Mouse (Mus musculus) heart, embryonic 12.5 days (tissue): Measurements from ENCODE around the gene Ppp1r14d. TPM values are rescaled to one million over a fixed set of nuclear protein-coding genes. Genes with fewer than 3 reads are reported as not detected.

Experiments
- ATAC-seq: fragments of 200-750 bp; cut with Nextera tagmentation; 2 replicates; pipeline ENCODE4 v1.8.0; 2017; ENCODE audit warnings: moderate TSS enrichment, moderate library complexity; ENCODE audit not compliant: insufficient number of reproducible peaks, low FRiP score
- H3K27ac ChIP-seq: fragments of 300-500 bp; sonication (generic); 2 replicates; pipeline ENCODE4 v1.5.1; 2016; ENCODE audit warnings: mild to moderate bottlenecking, moderate library complexity; ENCODE audit not compliant: poor library complexity, severe bottlenecking
- H3K27me3 ChIP-seq: fragments of 300-500 bp; sonication (generic); replicated peaks from 2 replicates; pipeline ENCODE4 v1.6.1; 2016; ENCODE audit warnings: mild to moderate bottlenecking, moderate library complexity
- H3K36me3 ChIP-seq: fragments of 300-500 bp; sonication (generic); 2 replicates; pipeline ENCODE4 v1.6.1; 2016; ENCODE audit warnings: mild to moderate bottlenecking, moderate library complexity
- H3K4me1 ChIP-seq: fragments of 300-500 bp; sonication (generic); replicated peaks from 2 replicates; pipeline ENCODE4 v1.6.1; 2016; ENCODE audit warnings: mild to moderate bottlenecking
- H3K4me2 ChIP-seq: fragments of 300-500 bp; sonication (generic); 2 replicates; pipeline ENCODE4 v1.6.1; 2016; ENCODE audit warnings: mild to moderate bottlenecking, moderate library complexity
- H3K4me3 ChIP-seq: fragments of 300-500 bp; sonication (generic); 2 replicates; pipeline ENCODE4 v1.5.1; 2016; ENCODE audit warnings: mild to moderate bottlenecking
- H3K9ac ChIP-seq: fragments of 300-500 bp; sonication (generic); 2 replicates; pipeline ENCODE4 v1.6.1; 2016; ENCODE audit warnings: mild to moderate bottlenecking, moderate library complexity
- H3K9me3 ChIP-seq: fragments of 300-500 bp; sonication (generic); replicated peaks from 2 replicates; pipeline ENCODE4 v1.6.1; 2016; ENCODE audit warnings: mild to moderate bottlenecking, moderate library complexity
- WGBS: fragments of 180-500 bp; shearing (Covaris S2); methylation state at CpG from one replicate; pipeline ENCODE4 v1.1.7; 2016; 5-methylcytosine and 5-hydroxymethylcytosine counted together
- polyA plus RNA-seq: library from polyadenylated mRNA; unstranded; fragments of >200 nt; fragmentation: Nextera tagmentation; extraction: Ambion mirVana; gene quantifications from 2 replicates; pipeline ENCODE4 v1.2.1, GENCODE M21; 2016

The Ppp1r14d gene
- polyA plus RNA-seq: not detected in 2 replicates

GRCm38 (mm10) chr2:119229775-119230704 lies at the start of gene Ppp1r14d:
TSS of gene Ppp1r14d (minus strand) at chr2:119229906.
- H3K27ac ChIP-seq: no peak within 1 kb of the TSS
- no peak within 1 kb of the TSS for H3K9ac ChIP-seq
- no peak within 1 kb of the TSS for H3K4me3 ChIP-seq
- no peaks in the 10 kb centered on the region for H3K4me1 ChIP-seq
- 67% methylated on average over 6 of the region's 6 CpGs for WGBS
- no peaks in the 10 kb centered on the region for H3K36me3 ChIP-seq
- no peak for ATAC-seq
- H3K27me3 ChIP-seq: peaks cover 20% of the 10 kb centered on the region
- H3K4me2 ChIP-seq: no peak within 1 kb of the TSS
- no peaks in the 10 kb centered on the region for H3K9me3 ChIP-seq

- no peaks in the 10 kb centered on the region for H3K27me3 ChIP-seq
- H3K4me1 ChIP-seq: no peaks in the 10 kb centered on the region
- no peak overlapping the region for H3K4me3 ChIP-seq
- H3K4me2 ChIP-seq: no peak overlapping the region
- H3K36me3 ChIP-seq: no peaks in the 10 kb centered on the region
- no peak overlapping the region for H3K27ac ChIP-seq
- ATAC-seq: no peak
- H3K9me3 ChIP-seq: no peaks in the 10 kb centered on the region
- H3K9ac ChIP-seq: no peak overlapping the region
- WGBS: 88% methylated on average over 23 of the region's 23 CpGs
Measured at GRCm38 (mm10) chr2:119277810-119278209, 48.1 kb upstream of the Ppp1r14d start.

- H3K4me1 ChIP-seq: no peaks in the 10 kb centered on the region
- no peak overlapping the region for H3K4me3 ChIP-seq
- H3K36me3 ChIP-seq: no peaks in the 10 kb centered on the region
- ATAC-seq: no peak
- WGBS: 66% methylated on average over 7 of the region's 7 CpGs
- no peak overlapping the region for H3K4me2 ChIP-seq
- H3K27me3 ChIP-seq: no peaks in the 10 kb centered on the region
- no peaks in the 10 kb centered on the region for H3K9me3 ChIP-seq
- no peak overlapping the region for H3K9ac ChIP-seq
- H3K27ac ChIP-seq: no peak overlapping the region
Measured at GRCm38 (mm10) chr2:119276926-119277325, 47.2 kb upstream of the Ppp1r14d start.

GRCm38 (mm10) chr2:119274126-119274525 lies 44.4 kb upstream of the Ppp1r14d start:
- H3K27me3 ChIP-seq: peaks cover 20% of the 10 kb centered on the region
- H3K9me3 ChIP-seq: no peaks in the 10 kb centered on the region
- 74% methylated on average over 1 of the region's 1 CpGs for WGBS
- H3K4me3 ChIP-seq: no peak overlapping the region
- H3K4me2 ChIP-seq: no peak overlapping the region
- no peak overlapping the region for H3K27ac ChIP-seq
- H3K36me3 ChIP-seq: no peaks in the 10 kb centered on the region
- no peak for ATAC-seq
- H3K4me1 ChIP-seq: peaks cover 8% of the 10 kb centered on the region
- H3K9ac ChIP-seq: no peak overlapping the region

- Histone ChIP-seq H3K27me3 (peaks cover 42% of the 10 kb centered on the region), H3K36me3 (no peaks in the 10 kb centered on the region), H3K4me3 (peak within 1 kb of the TSS; percentile 76), H3K9me3 (no peaks in the 10 kb centered on the region), H3K9ac (peak within 1 kb of the TSS; percentile 77), H3K4me1 (peaks cover 8% of the 10 kb centered on the region), H3K27ac (no peak within 1 kb of the TSS), H3K4me2 (peak within 1 kb of the TSS; percentile 100)
- peak; percentile 81 for ATAC-seq
- under 1% methylated on average over 49 of the region's 49 CpGs for WGBS
Measured at GRCm38 (mm10) chr2:119270643-119271331, 41.1 kb upstream of the Ppp1r14d start, which contains the start of gene Rhov. TSS of gene Rhov (minus strand) at chr2:119271272.

GRCm38 (mm10) chr2:119270286-119270642 lies 40.6 kb upstream of the Ppp1r14d start:
- 43% methylated on average over 9 of the region's 9 CpGs for WGBS
- Histone ChIP-seq H3K36me3 (no peaks in the 10 kb centered on the region), H3K9me3 (no peaks in the 10 kb centered on the region), H3K27me3 (peaks cover 45% of the 10 kb centered on the region), H3K9ac (peak overlapping the region; percentile 77; the same call in 1 of the 2 replicates), H3K4me1 (peaks cover 8% of the 10 kb centered on the region), H3K27ac (no peak overlapping the region), H3K4me2 (peak overlapping the region; percentile 100), H3K4me3 (peak overlapping the region; percentile 76; the same call in 1 of the 2 replicates)
- no peak for ATAC-seq

GRCm38 (mm10) chr2:119263813-119264212 lies 34.1 kb upstream of the Ppp1r14d start:
- 67% methylated on average over 5 of the region's 5 CpGs for WGBS
- Histone ChIP-seq H3K36me3 (no peaks in the 10 kb centered on the region), H3K4me1 (peaks cover 4% of the 10 kb centered on the region; the same call in 1 of the 2 replicates), H3K4me3 (no peak overlapping the region), H3K27ac (no peak overlapping the region), H3K9me3 (no peaks in the 10 kb centered on the region), H3K4me2 (no peak overlapping the region), H3K9ac (no peak overlapping the region), H3K27me3 (peaks cover 34% of the 10 kb centered on the region)
- no peak for ATAC-seq

GRCm38 (mm10) chr2:119262978-119263377 lies 33.3 kb upstream of the Ppp1r14d start:
- peak overlapping the region; percentile 22; the same call in 1 of the 2 replicates for H3K4me2 ChIP-seq
- WGBS: 37% methylated on average over 8 of the region's 8 CpGs

GRCm38 (mm10) chr2:119261326-119261725 lies 31.6 kb upstream of the Ppp1r14d start:
- no peak; the same call in 1 of the 2 replicates for ATAC-seq
- H3K4me2 ChIP-seq: no peak overlapping the region
- H3K9ac ChIP-seq: no peak overlapping the region
- no peak overlapping the region for H3K27ac ChIP-seq
- H3K36me3 ChIP-seq: no peaks in the 10 kb centered on the region
- peaks cover 26% of the 10 kb centered on the region for H3K27me3 ChIP-seq
- peaks cover 4% of the 10 kb centered on the region; the same call in 1 of the 2 replicates for H3K4me1 ChIP-seq
- H3K4me3 ChIP-seq: no peak overlapping the region
- no peaks in the 10 kb centered on the region for H3K9me3 ChIP-seq
- WGBS: 21% methylated on average over 2 of the region's 2 CpGs

More at GRCm38 (mm10) chr2:119262978-119263377, 33.3 kb upstream of the Ppp1r14d start:
- Histone ChIP-seq H3K27ac (no peak overlapping the region), H3K36me3 (no peaks in the 10 kb centered on the region), H3K27me3 (peaks cover 26% of the 10 kb centered on the region), H3K4me3 (no peak overlapping the region), H3K4me1 (peaks cover 4% of the 10 kb centered on the region; the same call in 1 of the 2 replicates), H3K9me3 (no peaks in the 10 kb centered on the region), H3K9ac (no peak overlapping the region)
- no peak; the same call in 1 of the 2 replicates for ATAC-seq

GRCm38 (mm10) chr2:119260518-119260917 lies 30.8 kb upstream of the Ppp1r14d start:
- Histone ChIP-seq H3K9me3 (no peaks in the 10 kb centered on the region), H3K9ac (no peak overlapping the region), H3K27ac (no peak overlapping the region), H3K4me2 (no peak overlapping the region), H3K4me3 (no peak overlapping the region), H3K4me1 (peaks cover 4% of the 10 kb centered on the region; the same call in 1 of the 2 replicates), H3K27me3 (peaks cover 22% of the 10 kb centered on the region), H3K36me3 (no peaks in the 10 kb centered on the region)
- no peak for ATAC-seq
- 83% methylated on average over 1 of the region's 1 CpGs for WGBS

- no peak overlapping the region for H3K4me2 ChIP-seq
- H3K27ac ChIP-seq: no peak overlapping the region
- ATAC-seq: no peak
Measured at GRCm38 (mm10) chr2:119254976-119255375, 25.3 kb upstream of the Ppp1r14d start.

More at GRCm38 (mm10) chr2:119254976-119255375, 25.3 kb upstream of the Ppp1r14d start:
- H3K9ac ChIP-seq: no peak overlapping the region
- H3K9me3 ChIP-seq: no peaks in the 10 kb centered on the region
- WGBS: 21% methylated on average over 7 of the region's 7 CpGs
- peaks cover 39% of the 10 kb centered on the region for H3K27me3 ChIP-seq
- H3K4me3 ChIP-seq: no peak overlapping the region
- peaks cover 4% of the 10 kb centered on the region for H3K4me1 ChIP-seq
- H3K36me3 ChIP-seq: no peaks in the 10 kb centered on the region
